Mouse (Mus musculus): ENCODE results near the gene Dlst. TPM values are rescaled to one million over a fixed set of nuclear protein-coding genes. Genes with fewer than 3 reads are reported as not detected.

The Dlst gene
- 100 to 1,000 TPM; 294 to 319 TPM for total RNA-seq (2021)
- long read RNA-seq, experiment 1, transcript Dlst-201 (15 exons, 2,764 nt) = major isoform, 59 of 120 reads
- long read RNA-seq, experiment 1, partial matches to known transcripts = 54 of 120 reads
- long read RNA-seq, experiment 1, other reads (novel, unspliced or antisense) = 6 of 120 reads
- long read RNA-seq, experiment 2, transcript Dlst-201 (15 exons, 2,764 nt) = major isoform, 126 of 268 reads
- long read RNA-seq, experiment 2, transcript Dlst-212 (1 exons, 3,220 nt) = minor isoform, 6 of 268 reads
- long read RNA-seq, experiment 2, partial matches to known transcripts = 118 of 268 reads
- long read RNA-seq, experiment 2, other reads (novel, unspliced or antisense) = 16 of 268 reads

DNA sequence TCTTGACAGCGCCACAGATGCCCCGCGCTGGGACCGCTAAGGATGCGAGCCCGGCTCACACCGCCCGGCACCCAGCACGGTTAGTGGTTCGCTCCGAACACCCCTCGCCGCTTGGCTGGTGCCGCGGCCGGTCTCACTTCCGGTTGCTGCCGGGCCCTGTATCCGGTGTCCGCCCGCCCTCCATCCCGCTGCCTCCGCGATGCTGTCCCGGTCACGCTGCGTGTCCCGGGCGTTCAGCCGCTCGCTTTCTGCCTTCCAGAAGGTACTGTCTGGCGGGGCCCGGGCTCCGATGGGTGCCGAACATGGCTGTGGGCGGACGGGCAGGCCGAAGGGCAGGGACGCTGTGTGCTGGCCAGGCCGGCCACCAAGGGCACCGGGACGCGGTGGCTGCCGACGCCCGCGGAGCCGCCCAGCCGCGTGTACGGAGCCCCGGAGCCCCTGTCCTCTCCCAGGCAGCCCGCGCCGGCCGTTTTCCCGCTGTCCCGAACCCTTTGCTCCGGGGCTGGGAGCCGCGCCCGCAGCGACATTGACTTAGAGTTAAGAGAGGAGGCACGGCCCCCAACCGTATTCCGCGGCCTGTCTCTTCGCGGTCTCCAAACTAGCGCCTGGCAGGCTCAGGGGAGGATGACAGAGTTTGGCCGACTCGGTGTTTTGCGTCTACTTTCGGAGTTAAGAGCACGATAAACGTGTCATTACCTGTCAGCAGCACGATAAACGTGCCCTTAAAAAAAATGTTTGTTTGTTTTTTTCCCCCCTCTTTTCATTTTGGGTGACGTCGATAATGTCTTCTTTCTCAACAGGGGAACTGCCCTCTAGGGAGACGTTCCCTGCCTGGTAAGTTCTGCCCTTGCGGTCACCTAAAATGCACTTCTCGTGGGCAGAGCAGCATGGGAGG is at the start of gene Dlst, which contains the start of gene Prox2:
TSS of gene Dlst (plus strand) at position 136 of the 895 bp plus-strand sequence.
TSS of gene Prox2 (minus strand) at position 62 of the 895 bp plus-strand sequence.
- DNase-seq (ENCODE audit: low spot score in 2 of 2) = peak; percentile 76 to 79

- no peak for DNase-seq (ENCODE audit: low spot score in 2 of 2)
Measured at GRCm38 (mm10) chr12:85071043-85071442, 39.6 kb upstream of the Dlst start.

- no peak for DNase-seq (ENCODE audit: low spot score in 2 of 2)
Measured at GRCm38 (mm10) chr12:85077100-85077499, 33.5 kb upstream of the Dlst start.

DNA sequence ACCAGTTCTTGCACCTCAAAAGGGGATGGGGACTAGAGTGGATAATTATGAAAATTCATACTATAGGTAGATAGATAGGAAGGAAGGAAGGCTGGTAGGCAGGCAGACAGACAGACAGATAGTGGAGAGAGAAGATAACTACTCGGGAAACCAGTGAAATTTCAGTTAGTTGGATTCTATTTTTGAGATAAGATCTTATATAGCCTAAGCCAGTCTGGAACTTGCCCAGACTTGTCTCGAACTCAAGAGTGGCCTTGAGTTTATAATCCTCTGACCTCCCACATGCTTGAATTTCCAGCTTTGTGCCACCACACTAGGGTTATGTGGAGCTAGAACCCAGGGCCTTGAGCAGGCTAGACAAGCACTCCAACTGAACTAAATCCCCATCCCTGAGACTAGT is 26.4 kb upstream of the Dlst start:
- DNase-seq (ENCODE audit: low spot score in 2 of 2) = no peak

DNA sequence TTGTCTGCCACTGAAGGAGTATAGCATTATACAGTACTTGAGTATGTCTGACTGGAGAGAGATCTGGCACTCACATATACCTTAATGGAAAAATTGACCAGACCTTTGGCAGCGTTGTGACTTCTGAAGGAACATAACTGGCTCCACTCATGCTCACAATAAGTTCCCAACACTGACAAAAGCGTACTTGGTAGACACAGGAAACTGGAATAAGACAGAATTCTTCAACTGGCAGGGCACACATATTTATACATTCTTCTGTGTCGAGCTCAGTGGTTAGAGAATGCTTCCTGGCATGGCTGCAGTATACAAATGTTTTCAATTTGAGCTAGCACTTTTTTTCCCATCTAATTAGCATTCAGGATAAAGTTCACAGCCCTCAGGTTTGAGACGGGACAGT is 25.7 kb upstream of the Dlst start:
- no peak for DNase-seq (ENCODE audit: low spot score in 2 of 2)

DNA sequence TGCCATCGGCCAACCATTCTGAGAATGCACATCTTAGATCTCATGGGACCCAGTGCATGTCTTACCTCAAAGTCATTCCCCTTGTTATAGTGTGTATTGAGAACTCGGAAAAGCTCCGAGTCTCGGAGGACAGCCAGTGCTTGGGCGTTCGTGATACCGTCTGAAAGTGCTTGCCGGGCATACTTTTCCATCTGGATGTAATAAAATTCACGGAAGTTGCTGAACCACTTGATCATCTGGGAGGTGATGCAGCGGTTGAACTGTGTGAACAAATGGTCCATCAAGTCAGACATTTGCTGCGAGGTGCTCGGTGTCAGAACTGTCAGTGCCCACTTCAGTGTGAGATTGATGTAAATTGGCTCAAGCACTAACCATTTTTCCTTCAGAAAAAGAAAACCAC is 22.8 kb upstream of the Dlst start:
- DNase-seq (ENCODE audit: low spot score in 2 of 2) = no peak

- DNase-seq (ENCODE audit: low spot score in 2 of 2) = no peak
Measured at GRCm38 (mm10) chr12:85091190-85091589, 19.4 kb upstream of the Dlst start.

DNA sequence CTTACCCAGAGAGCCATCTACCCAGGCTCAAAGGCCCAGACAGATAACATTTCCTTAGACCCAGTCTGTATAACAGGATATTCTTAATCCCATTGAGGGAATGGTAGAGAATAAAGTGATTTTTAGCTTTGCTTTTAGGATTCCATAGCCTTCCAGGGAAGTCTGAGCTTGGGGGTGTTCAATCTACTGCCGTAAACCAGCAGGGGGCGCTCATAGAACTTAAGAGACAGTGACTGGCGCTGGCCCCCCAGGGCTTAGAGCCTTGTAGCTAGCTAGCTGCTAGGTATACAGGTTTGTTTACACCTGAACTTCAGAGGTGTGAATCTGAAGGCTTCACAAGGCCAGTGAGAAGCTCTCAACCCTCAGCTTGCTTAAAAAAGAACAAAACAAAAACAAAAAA is 18.4 kb upstream of the Dlst start:
- DNase-seq (ENCODE audit: low spot score in 2 of 2) = peak in 1 of 2 experiments; percentile 46

GRCm38 (mm10) chr12:85094010-85094409 is 16.6 kb upstream of the Dlst start:
- no peak for DNase-seq (ENCODE audit: low spot score in 2 of 2)

DNA sequence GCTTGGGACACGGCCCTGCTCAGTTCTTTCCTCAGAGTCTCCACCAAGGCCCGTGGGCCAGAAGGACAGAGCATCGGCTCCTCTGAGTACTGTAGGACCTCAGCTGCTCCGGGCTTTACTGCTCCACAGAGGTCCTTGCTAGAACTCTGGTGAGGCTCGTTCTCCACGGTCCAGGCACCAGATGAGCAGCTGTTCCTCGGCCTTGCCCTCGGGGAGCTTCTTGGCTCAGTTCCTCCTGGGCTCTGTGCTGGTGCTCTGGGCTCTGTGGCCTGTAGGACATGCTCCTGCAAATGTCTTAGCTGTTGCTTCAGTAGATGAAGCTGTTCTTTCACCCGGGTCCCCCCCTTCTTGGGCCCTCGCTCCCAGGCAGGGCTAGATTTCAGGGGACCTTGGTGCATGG is 15.9 kb upstream of the Dlst start:
- no peak for DNase-seq (ENCODE audit: low spot score in 2 of 2)

GRCm38 (mm10) chr12:85095146-85095545 is 15.5 kb upstream of the Dlst start:
- no peak for DNase-seq (ENCODE audit: low spot score in 2 of 2)

DNA sequence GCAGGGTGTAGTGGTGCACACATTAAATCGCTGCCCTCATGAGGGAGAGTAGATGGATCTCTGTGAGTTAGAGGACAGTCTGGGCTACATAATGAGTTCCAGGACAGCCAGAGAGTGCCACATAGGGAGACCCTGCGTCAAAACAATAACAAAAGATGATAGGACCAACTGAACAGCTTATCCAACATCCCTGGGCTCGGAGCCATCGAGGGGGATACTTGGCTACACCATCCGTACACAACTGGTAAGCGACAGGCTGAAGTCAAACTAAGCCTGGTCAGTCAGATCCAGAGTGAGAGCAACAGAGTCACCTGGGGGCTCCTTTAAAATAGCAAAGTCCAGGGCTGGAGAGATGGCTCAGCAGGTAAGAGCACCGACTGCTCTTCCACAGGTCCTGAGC is 14.8 kb upstream of the Dlst start:
- no peak for DNase-seq (ENCODE audit: low spot score in 2 of 2)

DNA sequence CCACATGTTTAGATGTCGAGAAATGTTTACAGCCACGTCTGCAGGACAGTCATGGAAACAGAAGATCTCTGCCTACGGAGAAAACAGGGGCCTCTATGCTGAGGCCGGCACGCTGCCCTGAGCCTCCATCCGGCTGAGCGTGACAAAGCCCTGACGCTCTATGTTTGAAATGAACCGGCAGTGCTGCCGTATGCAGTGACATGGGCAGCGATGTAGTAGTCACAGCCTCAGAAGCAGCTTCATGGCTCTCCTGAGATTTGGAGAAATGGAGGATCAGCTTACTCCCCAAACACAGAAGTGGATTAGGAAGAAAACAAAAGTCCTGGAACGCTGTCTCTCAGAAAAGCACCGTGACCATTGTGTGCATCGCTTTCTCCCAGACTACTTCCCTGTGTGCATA is 9.6 kb upstream of the Dlst start:
- no peak for DNase-seq (ENCODE audit: low spot score in 2 of 2)

- no peak for DNase-seq (ENCODE audit: low spot score in 2 of 2)
Measured at GRCm38 (mm10) chr12:85101521-85102106, 9.0 kb upstream of the Dlst start.

GRCm38 (mm10) chr12:85103096-85103495 is 7.5 kb upstream of the Dlst start:
- no peak for DNase-seq (ENCODE audit: low spot score in 2 of 2)

- no peak for DNase-seq (ENCODE audit: low spot score in 2 of 2)
Measured at GRCm38 (mm10) chr12:85104789-85105188, 5.8 kb upstream of the Dlst start.

GRCm38 (mm10) chr12:85106292-85106691 is 4.3 kb upstream of the Dlst start:
- DNase-seq (ENCODE audit: low spot score in 2 of 2) = no peak

DNA sequence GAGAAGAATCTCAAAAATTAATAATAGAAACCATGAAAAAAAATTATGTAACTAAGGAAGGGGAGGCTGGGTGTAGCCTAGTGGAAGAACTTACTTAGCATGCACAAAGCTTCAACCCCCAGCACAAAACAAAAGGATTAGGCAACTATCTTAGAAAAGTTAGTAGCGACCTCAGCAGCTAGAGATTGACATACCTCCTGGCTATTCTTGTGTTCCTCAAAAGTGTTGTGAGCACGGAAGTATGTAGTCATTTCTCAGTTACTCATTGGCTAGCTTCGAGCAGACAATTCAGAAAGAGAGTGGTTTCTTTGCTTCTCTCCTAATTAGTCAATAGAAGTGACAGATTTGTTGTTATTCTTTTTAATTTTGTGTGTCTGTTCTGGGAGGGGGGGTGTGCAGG is 2.0 kb upstream of the Dlst start:
- DNase-seq (ENCODE audit: low spot score in 2 of 2) = no peak

DNA sequence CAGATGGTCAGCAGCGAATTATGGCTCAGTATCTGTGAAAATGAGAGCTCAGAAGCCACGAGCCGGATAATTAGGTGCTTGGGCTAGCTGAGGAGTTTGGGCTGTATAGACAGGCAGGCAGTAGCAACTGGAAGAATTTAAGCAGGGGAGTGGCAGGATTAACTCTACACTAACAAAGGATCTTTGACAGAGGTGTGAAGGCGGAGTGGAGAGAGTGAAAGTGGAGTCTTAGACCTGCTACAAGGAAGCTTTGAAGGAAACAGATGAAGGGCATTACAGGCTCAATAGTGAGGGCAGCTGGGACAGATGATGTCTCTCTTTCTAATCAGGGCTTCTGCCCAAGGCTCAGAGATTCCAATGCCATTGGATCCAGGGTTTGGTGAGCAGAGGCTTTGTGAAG is 1.2 kb upstream of the Dlst start:
- DNase-seq (ENCODE audit: low spot score in 2 of 2) = no peak

GRCm38 (mm10) chr12:85110011-85110697 is 479 bp upstream of the Dlst start:
- no peak for DNase-seq (ENCODE audit: low spot score in 2 of 2)

- no peak for DNase-seq (ENCODE audit: low spot score in 2 of 2)
Measured at GRCm38 (mm10) chr12:85112550-85113251, 2.1 kb downstream of the Dlst start.

All from adrenal gland, postnatal 4 days (tissue).